Mouse (Mus musculus) heart, embryonic 12.5 days (tissue): ENCODE data around the gene Sorcs1. TPM values are rescaled to one million over a fixed set of nuclear protein-coding genes. Genes with fewer than 3 reads are reported as not detected.

Experiments
- ATAC-seq: fragments of 200-750 bp; cut with Nextera tagmentation; 2 replicates; pipeline ENCODE4 v1.8.0; 2017; ENCODE audit warnings: moderate TSS enrichment, moderate library complexity; ENCODE audit not compliant: insufficient number of reproducible peaks, low FRiP score
- H3K27ac ChIP-seq: fragments of 300-500 bp; sonication (generic); 2 replicates; pipeline ENCODE4 v1.5.1; 2016; ENCODE audit warnings: mild to moderate bottlenecking, moderate library complexity; ENCODE audit not compliant: poor library complexity, severe bottlenecking
- H3K27me3 ChIP-seq: fragments of 300-500 bp; sonication (generic); replicated peaks from 2 replicates; pipeline ENCODE4 v1.6.1; 2016; ENCODE audit warnings: mild to moderate bottlenecking, moderate library complexity
- H3K36me3 ChIP-seq: fragments of 300-500 bp; sonication (generic); 2 replicates; pipeline ENCODE4 v1.6.1; 2016; ENCODE audit warnings: mild to moderate bottlenecking, moderate library complexity
- H3K4me1 ChIP-seq: fragments of 300-500 bp; sonication (generic); replicated peaks from 2 replicates; pipeline ENCODE4 v1.6.1; 2016; ENCODE audit warnings: mild to moderate bottlenecking
- H3K4me2 ChIP-seq: fragments of 300-500 bp; sonication (generic); 2 replicates; pipeline ENCODE4 v1.6.1; 2016; ENCODE audit warnings: mild to moderate bottlenecking, moderate library complexity
- H3K4me3 ChIP-seq: fragments of 300-500 bp; sonication (generic); 2 replicates; pipeline ENCODE4 v1.5.1; 2016; ENCODE audit warnings: mild to moderate bottlenecking
- H3K9ac ChIP-seq: fragments of 300-500 bp; sonication (generic); 2 replicates; pipeline ENCODE4 v1.6.1; 2016; ENCODE audit warnings: mild to moderate bottlenecking, moderate library complexity
- H3K9me3 ChIP-seq: fragments of 300-500 bp; sonication (generic); replicated peaks from 2 replicates; pipeline ENCODE4 v1.6.1; 2016; ENCODE audit warnings: mild to moderate bottlenecking, moderate library complexity
- WGBS: fragments of 180-500 bp; shearing (Covaris S2); methylation state at CpG from one replicate; pipeline ENCODE4 v1.1.7; 2016; 5-methylcytosine and 5-hydroxymethylcytosine counted together
- polyA plus RNA-seq: library from polyadenylated mRNA; unstranded; fragments of >200 nt; fragmentation: Nextera tagmentation; extraction: Ambion mirVana; gene quantifications from 2 replicates; pipeline ENCODE4 v1.2.1, GENCODE M21; 2016

Gene Sorcs1
- polyA plus RNA-seq, 1 experiment from 2014 or later = 0.97 TPM

- Histone ChIP-seq H3K27me3 (no peaks in the 10 kb centered on the region), H3K36me3 (no peaks in the 10 kb centered on the region), H3K4me1 (no peaks in the 10 kb centered on the region), H3K9me3 (no peaks in the 10 kb centered on the region), H3K9ac (no peak overlapping the region), H3K4me3 (no peak overlapping the region), H3K4me2 (no peak overlapping the region), H3K27ac (no peak overlapping the region)
- no peak for ATAC-seq
- WGBS = 71% methylated on average over 5 of the region's 5 CpGs
Measured at GRCm38 (mm10) chr19:50534031-50534430, 144.4 kb downstream of the Sorcs1 start.

GRCm38 (mm10) chr19:50527835-50528234 is 150.6 kb downstream of the Sorcs1 start:
- Histone ChIP-seq H3K9ac (no peak overlapping the region), H3K27ac (no peak overlapping the region), H3K4me2 (no peak overlapping the region), H3K36me3 (no peaks in the 10 kb centered on the region), H3K27me3 (no peaks in the 10 kb centered on the region), H3K9me3 (no peaks in the 10 kb centered on the region), H3K4me3 (no peak overlapping the region), H3K4me1 (no peaks in the 10 kb centered on the region)
- no peak for ATAC-seq
- WGBS = 72% methylated on average over 3 of the region's 3 CpGs

GRCm38 (mm10) chr19:50526094-50526493 is 152.4 kb downstream of the Sorcs1 start:
- 58% methylated on average over 8 of the region's 8 CpGs for WGBS
- H3K4me2 ChIP-seq = no peak overlapping the region
- H3K4me3 ChIP-seq = no peak overlapping the region
- ATAC-seq = no peak
- no peak overlapping the region for H3K9ac ChIP-seq
- H3K4me1 ChIP-seq = no peaks in the 10 kb centered on the region; the same call in 1 of the 2 replicates
- no peaks in the 10 kb centered on the region for H3K36me3 ChIP-seq
- no peaks in the 10 kb centered on the region for H3K9me3 ChIP-seq
- H3K27ac ChIP-seq = no peak overlapping the region
- H3K27me3 ChIP-seq = no peaks in the 10 kb centered on the region

- 60% methylated on average over 4 of the region's 4 CpGs for WGBS
- Histone ChIP-seq H3K27ac (no peak overlapping the region), H3K4me2 (no peak overlapping the region), H3K36me3 (no peaks in the 10 kb centered on the region), H3K27me3 (no peaks in the 10 kb centered on the region), H3K4me1 (no peaks in the 10 kb centered on the region; the same call in 1 of the 2 replicates), H3K9ac (no peak overlapping the region), H3K4me3 (no peak overlapping the region), H3K9me3 (no peaks in the 10 kb centered on the region)
- no peak for ATAC-seq
Measured at GRCm38 (mm10) chr19:50521943-50522342, 156.5 kb downstream of the Sorcs1 start.

- no peak overlapping the region for H3K4me2 ChIP-seq
- no peak overlapping the region for H3K4me3 ChIP-seq
- ATAC-seq = no peak
- no peaks in the 10 kb centered on the region for H3K4me1 ChIP-seq
- H3K9ac ChIP-seq = no peak overlapping the region
- H3K36me3 ChIP-seq = no peaks in the 10 kb centered on the region
- H3K27ac ChIP-seq = no peak overlapping the region
- H3K9me3 ChIP-seq = no peaks in the 10 kb centered on the region
- WGBS = 65% methylated on average over 10 of the region's 10 CpGs
- H3K27me3 ChIP-seq = no peaks in the 10 kb centered on the region
Measured at GRCm38 (mm10) chr19:50515059-50515673, 163.3 kb downstream of the Sorcs1 start.

GRCm38 (mm10) chr19:50514309-50514830 is 164.1 kb downstream of the Sorcs1 start:
- Histone ChIP-seq H3K27ac (no peak overlapping the region), H3K4me3 (no peak overlapping the region), H3K36me3 (no peaks in the 10 kb centered on the region), H3K27me3 (no peaks in the 10 kb centered on the region), H3K9ac (no peak overlapping the region), H3K9me3 (no peaks in the 10 kb centered on the region), H3K4me1 (no peaks in the 10 kb centered on the region), H3K4me2 (no peak overlapping the region)
- ATAC-seq = no peak
- 74% methylated on average over 8 of the region's 8 CpGs for WGBS

- ATAC-seq = no peak
- 67% methylated on average over 1 of the region's 1 CpGs for WGBS
Measured at GRCm38 (mm10) chr19:50502816-50503215, 175.6 kb downstream of the Sorcs1 start.

GRCm38 (mm10) chr19:50491121-50491520 is 187.3 kb downstream of the Sorcs1 start:
- 89% methylated on average over 3 of the region's 3 CpGs for WGBS

More at GRCm38 (mm10) chr19:50502816-50503215, 175.6 kb downstream of the Sorcs1 start:
- Histone ChIP-seq H3K27me3 (no peaks in the 10 kb centered on the region), H3K27ac (no peak overlapping the region), H3K9me3 (no peaks in the 10 kb centered on the region), H3K9ac (no peak overlapping the region), H3K4me3 (no peak overlapping the region), H3K4me2 (no peak overlapping the region), H3K4me1 (no peaks in the 10 kb centered on the region), H3K36me3 (no peaks in the 10 kb centered on the region)

GRCm38 (mm10) chr19:50490721-50491120 is 187.7 kb downstream of the Sorcs1 start:
- Histone ChIP-seq H3K36me3 (no peaks in the 10 kb centered on the region), H3K9me3 (no peaks in the 10 kb centered on the region), H3K4me1 (0 out of 2 replicates have a peak, but pooled peaks cover 4% of the 10 kb centered on the region), H3K4me2 (no peak overlapping the region), H3K27me3 (no peaks in the 10 kb centered on the region), H3K4me3 (no peak overlapping the region), H3K9ac (no peak overlapping the region), H3K27ac (no peak overlapping the region)
- no peak for ATAC-seq
- WGBS = 78% methylated on average over 2 of the region's 2 CpGs

More at GRCm38 (mm10) chr19:50491121-50491520, 187.3 kb downstream of the Sorcs1 start:
- Histone ChIP-seq H3K27me3 (no peaks in the 10 kb centered on the region), H3K4me1 (0 out of 2 replicates have a peak, but pooled peaks cover 4% of the 10 kb centered on the region), H3K9me3 (no peaks in the 10 kb centered on the region), H3K4me2 (no peak overlapping the region), H3K9ac (no peak overlapping the region), H3K36me3 (no peaks in the 10 kb centered on the region), H3K27ac (no peak overlapping the region), H3K4me3 (no peak overlapping the region)
- ATAC-seq = no peak

- H3K27me3 ChIP-seq = no peaks in the 10 kb centered on the region
- H3K9ac ChIP-seq = no peak overlapping the region
- H3K4me3 ChIP-seq = no peak overlapping the region
- 71% methylated on average over 3 of the region's 3 CpGs for WGBS
- no peak overlapping the region for H3K4me2 ChIP-seq
- no peaks in the 10 kb centered on the region for H3K9me3 ChIP-seq
- H3K4me1 ChIP-seq = 0 out of 2 replicates have a peak, but pooled peaks cover 4% of the 10 kb centered on the region
- ATAC-seq = no peak
- no peak overlapping the region for H3K27ac ChIP-seq
- no peaks in the 10 kb centered on the region for H3K36me3 ChIP-seq
Measured at GRCm38 (mm10) chr19:50489786-50490185, 188.7 kb downstream of the Sorcs1 start.

- Histone ChIP-seq H3K4me3 (no peak overlapping the region), H3K27ac (no peak overlapping the region), H3K9ac (no peak overlapping the region), H3K36me3 (no peaks in the 10 kb centered on the region), H3K9me3 (no peaks in the 10 kb centered on the region), H3K27me3 (no peaks in the 10 kb centered on the region), H3K4me2 (no peak overlapping the region), H3K4me1 (0 out of 2 replicates have a peak, but pooled peaks cover 4% of the 10 kb centered on the region)
- no peak for ATAC-seq
- WGBS = 52% methylated on average over 6 of the region's 6 CpGs
Measured at GRCm38 (mm10) chr19:50488421-50488820, 190.0 kb downstream of the Sorcs1 start.
